Mouse (Mus musculus): Measurements from ENCODE around the gene Sytl5. TPM values are rescaled to one million over a fixed set of nuclear protein-coding genes. Genes with fewer than 3 reads are reported as not detected.

Gene Sytl5
- polyA plus RNA-seq (2015; fragmentation: Nextera tagmentation; extraction: Ambion mirVana) = 0.21 and 0.52 TPM in 2 replicates

DNA sequence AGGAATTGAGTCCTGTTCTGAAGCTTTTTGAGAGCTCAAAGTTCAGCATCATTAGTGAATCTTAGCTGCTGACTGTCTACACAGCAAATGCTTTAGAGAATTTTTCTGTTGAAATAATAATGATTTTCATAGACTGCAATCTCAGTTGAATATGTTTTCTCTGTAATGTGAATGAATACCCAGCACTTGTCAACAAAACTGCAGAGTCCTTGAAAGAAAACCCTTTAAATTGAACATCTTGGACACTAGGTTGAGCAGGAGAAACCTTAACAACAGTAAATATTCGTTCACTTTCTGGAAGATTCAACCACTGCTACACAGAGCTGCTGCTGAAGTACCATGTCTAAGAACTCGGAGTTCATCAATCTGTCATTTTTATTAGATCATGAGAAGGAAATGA lies at the start of gene Sytl5:
Gene Sytl5 (plus strand): TSS at position 301 of the 400 bp plus-strand sequence.
- no peaks in the 10 kb centered on the region for H3K27me3 ChIP-seq
- H3K27ac ChIP-seq = no peak within 1 kb of the TSS
- WGBS = 65% methylated on average over 2 of the region's 2 CpGs
- H3K4me2 ChIP-seq = no peak within 1 kb of the TSS
- no peaks in the 10 kb centered on the region for H3K4me1 ChIP-seq (replicated peaks)
- H3K9me3 ChIP-seq (replicated peaks) = no peaks in the 10 kb centered on the region
- no peak for ATAC-seq (replicated peaks; ENCODE audit: insufficient number of reproducible peaks, insufficient read depth, low FRiP score, low read depth)
- H3K36me3 ChIP-seq = no peaks in the 10 kb centered on the region
- H3K9ac ChIP-seq = no peak within 1 kb of the TSS
- H3K4me3 ChIP-seq = no peak within 1 kb of the TSS

DNA sequence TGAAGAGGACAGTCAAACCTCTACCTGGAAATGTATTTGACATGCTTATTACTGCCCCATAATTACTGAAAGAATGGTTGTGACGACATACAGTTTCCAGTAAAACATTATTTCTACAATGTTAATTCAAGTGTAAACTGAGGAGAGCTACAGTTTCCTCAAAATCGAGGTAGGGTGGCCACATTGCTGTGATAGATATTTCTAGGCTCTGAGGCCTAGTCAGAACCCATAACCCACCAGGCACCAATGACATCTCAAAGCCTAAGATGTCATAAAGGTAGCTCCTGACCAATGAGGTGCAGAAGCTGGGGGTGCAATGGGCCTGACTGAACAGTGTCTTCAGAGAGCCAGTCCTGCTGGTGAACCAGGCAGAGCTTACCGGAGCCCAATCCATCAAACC lies 38.8 kb upstream of the Sytl5 start, which contains the start of gene Hypm:
Gene Hypm (plus strand): TSS at position 301 of the 400 bp plus-strand sequence.
- Histone ChIP-seq H3K27ac (no peak within 1 kb of the TSS), H3K4me2 (no peak within 1 kb of the TSS), H3K27me3 (no peaks in the 10 kb centered on the region), H3K36me3 (no peaks in the 10 kb centered on the region), H3K9me3 (replicated peaks) (no peaks in the 10 kb centered on the region), H3K9ac (no peak within 1 kb of the TSS), H3K4me1 (replicated peaks) (no peaks in the 10 kb centered on the region), H3K4me3 (no peak within 1 kb of the TSS)
- no peak for ATAC-seq (replicated peaks; ENCODE audit: insufficient number of reproducible peaks, insufficient read depth, low FRiP score, low read depth)
- 77% methylated on average over 3 of the region's 3 CpGs for WGBS

DNA sequence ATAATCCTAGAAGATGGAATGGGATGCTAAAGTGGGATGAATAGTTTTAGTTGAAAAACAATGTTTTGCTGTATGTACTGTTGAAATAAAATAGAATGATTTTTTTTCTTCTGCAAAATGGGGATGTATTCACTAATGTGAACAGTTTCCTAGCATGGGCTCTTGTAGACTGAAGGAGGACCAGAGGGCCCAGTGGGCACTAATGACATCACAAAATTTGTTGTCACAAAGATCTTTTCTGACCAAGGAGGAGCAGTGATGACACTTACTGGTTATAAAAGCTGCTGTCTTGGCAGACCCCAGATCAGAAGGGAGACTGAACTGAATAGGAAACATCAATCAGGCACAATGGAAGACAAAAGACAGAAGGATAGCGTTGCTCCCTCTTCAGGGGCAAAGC lies 36.0 kb upstream of the Sytl5 start, which contains the start of gene H2al3:
Gene H2al3 (plus strand): TSS at position 301 of the 400 bp plus-strand sequence.
- Histone ChIP-seq H3K4me3 (no peak within 1 kb of the TSS), H3K27ac (no peak within 1 kb of the TSS), H3K9ac (no peak within 1 kb of the TSS), H3K27me3 (no peaks in the 10 kb centered on the region), H3K4me2 (no peak within 1 kb of the TSS), H3K36me3 (no peaks in the 10 kb centered on the region), H3K4me1 (replicated peaks) (no peaks in the 10 kb centered on the region), H3K9me3 (replicated peaks) (no peaks in the 10 kb centered on the region)
- 69% methylated on average over 1 of the region's 1 CpGs for WGBS
- ATAC-seq (replicated peaks; ENCODE audit: insufficient number of reproducible peaks, insufficient read depth, low FRiP score, low read depth) = no peak

DNA sequence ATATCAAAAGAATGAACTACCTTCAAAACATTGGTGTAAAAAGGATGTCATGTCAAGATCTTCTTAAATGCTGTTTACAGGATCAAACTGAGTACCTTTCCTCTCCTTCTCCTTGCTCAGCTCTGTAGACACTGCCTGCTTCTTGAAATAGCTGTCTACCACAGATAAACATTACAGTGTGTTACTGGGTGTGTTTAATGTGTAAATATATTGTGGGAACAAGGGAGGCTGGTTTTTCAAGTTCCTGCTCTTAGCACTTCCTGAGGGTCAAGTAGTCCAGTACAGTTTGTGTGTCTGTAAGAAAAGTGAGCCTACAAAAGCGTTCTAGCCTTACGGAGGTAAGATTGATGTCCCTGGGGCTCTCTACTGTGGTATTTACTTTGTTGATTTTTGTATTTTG lies 23.6 kb upstream of the Sytl5 start:
- Histone ChIP-seq H3K4me2 (no peak overlapping the region), H3K27me3 (no peaks in the 10 kb centered on the region), H3K4me3 (no peak overlapping the region), H3K27ac (no peak overlapping the region), H3K9me3 (replicated peaks) (no peaks in the 10 kb centered on the region), H3K9ac (no peak overlapping the region), H3K4me1 (replicated peaks) (no peaks in the 10 kb centered on the region), H3K36me3 (no peaks in the 10 kb centered on the region)
- no peak for ATAC-seq (replicated peaks; ENCODE audit: insufficient number of reproducible peaks, insufficient read depth, low FRiP score, low read depth)
- 79% methylated on average over 2 of the region's 2 CpGs for WGBS

DNA sequence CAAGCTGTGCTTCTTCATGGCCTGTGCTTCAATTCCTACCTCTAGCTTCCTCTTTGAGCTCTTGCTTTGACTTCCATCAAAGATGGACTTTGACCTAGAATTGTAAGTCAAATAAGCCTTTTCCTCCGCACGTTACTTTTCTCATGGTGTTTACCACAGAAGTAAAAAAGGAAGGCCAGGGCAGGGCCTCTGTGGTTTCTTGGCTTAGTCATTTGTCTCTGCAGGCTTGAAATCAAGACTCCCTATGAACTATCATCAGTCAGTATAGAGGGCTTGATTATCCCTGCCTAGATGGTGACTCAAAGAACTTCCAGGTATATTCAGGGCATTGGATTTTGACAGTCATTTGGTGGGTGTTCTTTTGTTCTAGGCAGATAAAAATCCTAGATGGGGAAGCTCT lies 9.9 kb upstream of the Sytl5 start:
- Histone ChIP-seq H3K27ac (no peak overlapping the region), H3K36me3 (no peaks in the 10 kb centered on the region), H3K9ac (no peak overlapping the region), H3K9me3 (replicated peaks) (no peaks in the 10 kb centered on the region), H3K4me1 (replicated peaks) (no peaks in the 10 kb centered on the region), H3K27me3 (no peaks in the 10 kb centered on the region), H3K4me2 (no peak overlapping the region), H3K4me3 (no peak overlapping the region)
- ATAC-seq (replicated peaks; ENCODE audit: insufficient number of reproducible peaks, insufficient read depth, low FRiP score, low read depth) = no peak
- 85% methylated on average over 2 of the region's 2 CpGs for WGBS

DNA sequence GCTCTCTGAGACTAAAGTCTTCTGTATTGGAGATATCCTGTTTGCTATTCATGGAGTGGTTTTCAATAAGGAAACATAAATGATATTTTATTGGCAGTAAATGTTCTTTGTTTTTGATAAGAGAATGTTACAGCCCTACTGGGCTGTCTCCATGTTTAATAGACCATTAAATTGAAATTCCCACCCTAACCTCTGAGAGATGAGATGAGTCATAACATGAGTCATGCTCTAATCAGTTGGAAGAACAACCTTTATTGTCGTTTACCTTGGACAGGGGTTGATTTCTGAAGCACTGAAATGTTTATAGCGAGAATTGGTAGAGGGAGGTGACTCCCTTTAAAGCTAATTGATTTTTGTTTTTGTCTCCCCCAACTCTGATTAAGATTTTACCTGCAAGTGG lies 24.1 kb downstream of the Sytl5 start:
- no peak overlapping the region for H3K27ac ChIP-seq
- H3K4me3 ChIP-seq = no peak overlapping the region
- H3K36me3 ChIP-seq = no peaks in the 10 kb centered on the region
- WGBS = 47% methylated on average over 2 of the region's 2 CpGs
- H3K9me3 ChIP-seq (replicated peaks) = no peaks in the 10 kb centered on the region
- no peaks in the 10 kb centered on the region for H3K4me1 ChIP-seq (replicated peaks)
- H3K4me2 ChIP-seq = no peak overlapping the region
- ATAC-seq (replicated peaks; ENCODE audit: insufficient number of reproducible peaks, insufficient read depth, low FRiP score, low read depth) = no peak
- no peaks in the 10 kb centered on the region for H3K27me3 ChIP-seq
- no peak overlapping the region for H3K9ac ChIP-seq

DNA sequence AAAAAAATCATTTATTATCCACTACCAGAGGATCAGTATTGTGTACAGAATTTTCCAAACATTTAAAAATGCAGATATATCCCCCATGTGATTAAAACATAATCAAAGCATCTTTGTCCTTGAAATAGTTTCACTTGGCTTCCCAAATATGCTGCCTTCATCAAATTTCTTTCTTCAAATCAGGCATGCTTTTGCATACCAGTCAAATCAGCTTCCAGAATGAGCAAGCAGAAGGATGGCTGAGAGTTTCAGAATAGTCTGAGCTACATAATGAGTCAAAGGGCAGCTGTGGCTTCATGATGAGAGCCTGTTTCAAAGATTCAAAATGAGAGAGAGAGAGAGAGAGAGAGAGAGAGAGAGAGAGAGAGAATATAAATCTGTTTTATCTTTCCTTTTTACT lies 48.4 kb downstream of the Sytl5 start:
- Histone ChIP-seq H3K36me3 (no peaks in the 10 kb centered on the region), H3K4me1 (replicated peaks) (no peaks in the 10 kb centered on the region), H3K4me3 (no peak overlapping the region), H3K9me3 (replicated peaks) (no peaks in the 10 kb centered on the region), H3K27me3 (no peaks in the 10 kb centered on the region), H3K27ac (no peak overlapping the region), H3K9ac (no peak overlapping the region), H3K4me2 (no peak overlapping the region)
- no peak for ATAC-seq (replicated peaks; ENCODE audit: insufficient number of reproducible peaks, insufficient read depth, low FRiP score, low read depth)

DNA sequence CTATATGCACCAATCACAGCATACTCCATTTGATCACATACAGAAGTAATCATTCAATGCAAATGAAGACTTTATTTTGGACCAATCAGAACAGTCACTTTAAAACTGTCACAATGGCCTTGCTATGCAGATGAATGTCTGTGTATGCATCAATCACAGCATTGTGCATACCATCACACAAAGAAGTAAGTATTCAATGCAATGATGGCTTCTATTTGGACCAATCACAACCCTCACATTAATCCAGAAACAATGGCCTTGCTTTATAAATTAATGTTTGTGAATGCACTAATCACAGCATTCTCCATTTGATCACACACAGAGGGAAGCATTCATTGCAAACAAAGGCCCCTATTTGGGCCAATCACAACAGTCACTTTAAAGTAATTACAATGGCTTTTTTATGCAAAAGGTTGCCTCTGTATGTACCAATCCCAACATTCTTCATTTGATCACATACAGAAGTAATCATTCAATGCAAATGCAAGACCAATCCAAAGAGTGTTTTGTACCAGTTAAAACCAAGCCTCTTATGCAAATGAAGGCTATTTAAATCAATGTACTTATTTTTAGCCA lies 98.8 kb downstream of the Sytl5 start:
- ATAC-seq (replicated peaks; ENCODE audit: insufficient number of reproducible peaks, insufficient read depth, low FRiP score, low read depth) = no peak
- Histone ChIP-seq H3K9ac (no peak overlapping the region), H3K4me1 (replicated peaks) (no peaks in the 10 kb centered on the region), H3K27me3 (no peaks in the 10 kb centered on the region), H3K36me3 (no peaks in the 10 kb centered on the region), H3K27ac (no peak overlapping the region), H3K4me2 (no peak overlapping the region), H3K9me3 (replicated peaks) (no peaks in the 10 kb centered on the region), H3K4me3 (no peak overlapping the region)

DNA sequence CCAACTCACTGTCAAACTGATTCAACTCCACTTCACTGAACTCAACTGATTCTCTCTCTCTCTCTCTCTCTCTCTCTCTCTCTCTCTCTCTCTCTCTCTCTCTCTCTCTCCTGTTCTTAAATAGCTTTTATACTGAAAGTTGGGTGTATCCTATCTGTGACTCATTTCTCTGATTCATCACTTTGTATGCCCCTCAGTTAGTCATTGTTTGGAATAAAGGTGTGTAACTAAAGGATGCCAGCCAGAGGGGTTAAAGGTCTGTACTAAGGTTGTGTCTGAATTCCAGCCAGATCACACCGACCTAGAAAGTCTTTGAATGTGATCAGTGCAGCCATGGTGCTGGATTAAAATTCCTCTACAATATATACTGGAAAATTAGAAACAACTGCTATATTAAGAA lies 115.3 kb downstream of the Sytl5 start:
- no peaks in the 10 kb centered on the region for H3K9me3 ChIP-seq (replicated peaks)
- H3K4me3 ChIP-seq = no peak overlapping the region
- 81% methylated on average over 1 of the region's 1 CpGs for WGBS
- H3K4me1 ChIP-seq (replicated peaks) = no peaks in the 10 kb centered on the region
- H3K36me3 ChIP-seq = no peaks in the 10 kb centered on the region
- ATAC-seq (replicated peaks; ENCODE audit: insufficient number of reproducible peaks, insufficient read depth, low FRiP score, low read depth) = no peak
- H3K4me2 ChIP-seq = no peak overlapping the region
- no peak overlapping the region for H3K9ac ChIP-seq
- H3K27me3 ChIP-seq = no peaks in the 10 kb centered on the region
- H3K27ac ChIP-seq = no peak overlapping the region

DNA sequence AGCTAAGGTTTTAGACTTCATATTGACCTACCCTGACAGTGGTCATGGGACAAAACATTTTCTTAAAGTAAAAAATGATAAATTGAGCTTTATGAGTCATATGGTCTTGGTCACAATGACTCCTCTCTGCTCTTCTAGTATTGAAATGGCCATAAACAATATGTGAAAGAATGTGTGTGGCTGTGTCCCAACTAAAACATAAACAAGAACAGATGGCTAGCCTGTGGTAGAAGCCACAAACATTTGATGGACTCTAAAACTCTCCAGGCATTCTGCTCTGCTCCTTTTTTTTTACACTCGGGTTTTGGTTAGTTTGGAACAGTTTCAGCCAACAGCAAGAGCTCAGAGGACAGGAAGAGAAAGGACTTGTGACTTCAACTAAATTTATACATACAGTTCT lies 120.5 kb downstream of the Sytl5 start:
- no peak for ATAC-seq (replicated peaks; ENCODE audit: insufficient number of reproducible peaks, insufficient read depth, low FRiP score, low read depth)
- no peaks in the 10 kb centered on the region for H3K27me3 ChIP-seq
- no peaks in the 10 kb centered on the region for H3K36me3 ChIP-seq
- no peak overlapping the region for H3K9ac ChIP-seq
- no peak overlapping the region for H3K27ac ChIP-seq
- 47% methylated on average over 1 of the region's 1 CpGs for WGBS
- no peaks in the 10 kb centered on the region for H3K4me1 ChIP-seq (replicated peaks)
- no peak overlapping the region for H3K4me2 ChIP-seq
- no peaks in the 10 kb centered on the region for H3K9me3 ChIP-seq (replicated peaks)
- H3K4me3 ChIP-seq = no peak overlapping the region

DNA sequence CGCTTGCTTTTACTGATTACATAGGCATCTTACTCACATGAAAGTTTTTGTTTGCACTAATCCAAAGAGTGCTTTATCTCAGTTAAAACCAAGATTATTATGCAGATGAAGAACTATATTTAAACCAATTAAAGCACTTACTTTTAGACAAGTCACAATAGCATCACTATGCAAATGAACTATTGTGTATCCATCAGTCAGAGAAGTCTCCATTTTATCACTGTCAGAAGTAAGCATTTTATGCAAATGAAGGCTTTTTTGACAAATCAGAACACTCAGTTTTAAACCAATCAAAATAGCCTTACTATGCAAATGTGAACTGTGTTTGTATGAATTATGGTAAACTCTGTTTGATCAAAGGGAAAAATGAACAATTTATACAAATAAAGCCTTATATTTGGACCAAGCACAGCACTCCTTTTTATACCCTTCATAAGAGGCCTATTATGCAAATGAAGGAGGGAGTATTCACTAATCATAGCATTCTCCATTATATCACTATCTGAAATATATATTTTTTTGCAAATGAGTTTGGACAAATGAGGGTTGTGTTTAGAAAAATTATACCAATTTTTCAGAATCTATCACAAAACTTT lies 122.4 kb downstream of the Sytl5 start:
- no peak for ATAC-seq (replicated peaks; ENCODE audit: insufficient number of reproducible peaks, insufficient read depth, low FRiP score, low read depth)
- 86% methylated on average over 1 of the region's 1 CpGs for WGBS
- no peaks in the 10 kb centered on the region for H3K4me1 ChIP-seq (replicated peaks)

DNA sequence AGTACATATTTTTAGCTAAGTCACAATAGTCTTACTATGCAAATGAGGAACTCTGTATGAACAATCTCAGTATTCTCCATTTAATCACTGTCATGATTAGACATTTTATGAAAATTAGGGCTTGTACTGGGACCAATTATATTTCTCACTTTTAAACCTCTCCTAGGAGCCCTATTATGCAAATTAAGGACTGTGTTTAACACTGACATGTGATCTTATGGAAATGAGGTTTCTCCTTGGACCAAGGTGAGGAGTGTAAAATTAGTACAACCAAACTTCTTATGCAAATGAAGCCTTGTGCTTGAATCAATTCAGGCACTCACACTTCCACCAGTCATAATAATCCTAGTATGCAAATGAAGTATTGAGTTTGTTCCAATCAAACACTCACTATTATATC lies 124.8 kb downstream of the Sytl5 start:
- Histone ChIP-seq H3K4me1 (replicated peaks) (no peaks in the 10 kb centered on the region), H3K9me3 (replicated peaks) (no peaks in the 10 kb centered on the region)

More for the DNA sequence above, 122.4 kb downstream of the Sytl5 start:
- Histone ChIP-seq H3K9me3 (replicated peaks) (no peaks in the 10 kb centered on the region), H3K9ac (no peak overlapping the region), H3K27ac (no peak overlapping the region), H3K4me3 (no peak overlapping the region), H3K36me3 (no peaks in the 10 kb centered on the region), H3K27me3 (no peaks in the 10 kb centered on the region), H3K4me2 (no peak overlapping the region)

More for the DNA sequence above, 124.8 kb downstream of the Sytl5 start:
- ATAC-seq (replicated peaks; ENCODE audit: insufficient number of reproducible peaks, insufficient read depth, low FRiP score, low read depth) = no peak
- Histone ChIP-seq H3K4me2 (no peak overlapping the region), H3K36me3 (no peaks in the 10 kb centered on the region), H3K27me3 (no peaks in the 10 kb centered on the region), H3K27ac (no peak overlapping the region), H3K4me3 (no peak overlapping the region), H3K9ac (no peak overlapping the region)
